Mouse (Mus musculus) midbrain, embryonic 15.5 days (tissue): ENCODE measurements around the gene Zfp951. TPM values are rescaled to one million over a fixed set of nuclear protein-coding genes. Genes with fewer than 3 reads are reported as not detected.
"Not testable (repeated sequence)": the region's sequence is repeated elsewhere in the genome, so short reads cannot be mapped to it uniquely, and the experiment has no call there.

Source experiments
- ATAC-seq: fragments of 200-750 bp; cut with Nextera tagmentation; replicated peaks from 2 replicates; pipeline ENCODE4 v1.8.0; 2017; ENCODE audit warnings: moderate TSS enrichment
- H3K27ac ChIP-seq: fragments of 300-500 bp; sonication (generic); 2 replicates; pipeline ENCODE4 v1.5.1; 2015; ENCODE audit warnings: mild to moderate bottlenecking, inconsistent platforms
- H3K27me3 ChIP-seq: fragments of 300-500 bp; sonication (generic); replicated peaks from 2 replicates; pipeline ENCODE4 v1.6.1; 2015; ENCODE audit warnings: inconsistent platforms
- H3K36me3 ChIP-seq: fragments of 300-500 bp; sonication (generic); replicated peaks from 2 replicates; pipeline ENCODE4 v1.6.1; 2015; ENCODE audit warnings: inconsistent platforms
- H3K4me1 ChIP-seq: fragments of 300-500 bp; sonication (generic); 2 replicates; pipeline ENCODE4 v1.6.1; 2015; ENCODE audit warnings: inconsistent platforms
- H3K4me2 ChIP-seq: fragments of 300-500 bp; sonication (generic); 2 replicates; pipeline ENCODE4 v1.6.1; 2015; ENCODE audit warnings: inconsistent platforms, mild to moderate bottlenecking, moderate library complexity
- H3K4me3 ChIP-seq: fragments of 300-500 bp; sonication (generic); 2 replicates; pipeline ENCODE4 v1.5.1; 2015; ENCODE audit warnings: mild to moderate bottlenecking, inconsistent platforms
- H3K9ac ChIP-seq: fragments of 300-500 bp; sonication (generic); 2 replicates; pipeline ENCODE4 v1.6.1; 2015; ENCODE audit warnings: mild to moderate bottlenecking, inconsistent platforms
- H3K9me3 ChIP-seq: fragments of 300-500 bp; sonication (generic); 2 replicates; pipeline ENCODE4 v1.6.1; 2016; ENCODE audit warnings: inconsistent platforms
- WGBS: fragments of 180-500 bp; shearing (Covaris S2); methylation state at CpG from one replicate; pipeline ENCODE4 v1.1.7; 2015; ENCODE audit warnings: mixed read lengths; 5-methylcytosine and 5-hydroxymethylcytosine counted together
- polyA plus RNA-seq: library from polyadenylated mRNA; unstranded; fragments of >200 nt; fragmentation: Nextera tagmentation; extraction: Ambion mirVana; gene quantifications from 2 replicates; pipeline ENCODE4 v1.2.1, GENCODE M21; 2015

The Zfp951 gene
- 3.3 and 3.7 TPM in 2 replicates for polyA plus RNA-seq

DNA sequence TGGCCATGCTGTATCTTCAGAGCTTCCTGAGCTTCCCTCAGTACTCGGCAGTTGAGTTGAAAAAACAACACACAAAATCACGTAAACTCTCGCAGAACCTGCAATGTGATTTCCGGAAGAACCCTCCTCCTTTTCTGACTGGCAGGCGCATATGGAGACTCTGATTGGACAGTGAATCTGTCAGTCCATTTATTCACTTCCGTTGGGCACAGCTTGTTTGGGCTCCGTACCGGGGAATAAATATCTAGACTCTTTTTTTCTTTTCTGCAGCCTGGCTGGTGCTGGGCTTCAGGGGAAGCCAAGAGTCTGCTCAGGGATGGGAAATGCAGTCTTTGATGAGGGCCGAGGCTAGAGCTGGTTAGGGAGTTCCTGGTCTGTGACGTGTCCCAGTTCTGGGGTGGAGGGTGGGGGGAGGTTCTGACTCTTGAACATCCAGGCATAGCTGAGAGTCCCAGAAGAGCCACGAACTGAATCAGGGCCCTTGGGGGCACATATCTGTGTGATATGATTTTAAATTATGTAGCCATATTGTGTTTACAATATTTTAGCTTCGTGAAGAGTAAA, at the start of gene Zfp951:
Gene Zfp951 (minus strand): TSS at position 109 of the 564 bp plus-strand sequence.
- 42% methylated on average over 11 of the region's 12 CpGs for WGBS
- Histone ChIP-seq H3K4me3 (peak within 1 kb of the TSS; percentile 29), H3K4me2 (peak within 1 kb of the TSS; percentile 8; the same call in 1 of the 2 replicates), H3K27ac (0 out of 2 replicates have a peak within 1 kb of the TSS, but pooled peaks have one; percentile 45)
- ATAC-seq: peak; percentile 97
- H3K27me3 ChIP-seq, H3K9ac ChIP-seq, H3K9me3 ChIP-seq, H3K4me1 ChIP-seq, H3K36me3 ChIP-seq: not testable (repeated sequence)

DNA sequence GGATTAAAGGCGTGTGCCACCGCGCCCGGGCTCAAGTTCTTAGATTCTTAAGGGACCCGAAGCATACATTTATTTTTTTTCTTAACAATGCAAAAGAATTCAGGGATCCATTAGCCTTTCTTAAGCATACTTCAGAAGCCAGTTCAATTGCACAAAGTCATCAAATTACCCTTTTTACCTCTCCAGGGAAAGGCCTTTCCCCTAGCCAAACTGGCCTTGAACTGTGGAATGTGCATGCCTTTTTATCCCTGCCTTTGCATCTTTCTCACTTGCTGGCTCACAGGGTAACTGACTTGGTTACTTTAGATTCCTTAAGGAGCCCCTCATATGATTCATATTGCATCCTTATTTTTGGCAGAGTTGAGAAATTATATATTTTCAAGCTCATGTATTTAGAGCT, 46.7 kb upstream of the Zfp951 start:
- not testable (repeated sequence) for H3K4me1 ChIP-seq, H3K27ac ChIP-seq, H3K4me2 ChIP-seq, H3K36me3 ChIP-seq, ATAC-seq, H3K9me3 ChIP-seq, H3K4me3 ChIP-seq, H3K9ac ChIP-seq, H3K27me3 ChIP-seq
- WGBS: 90% methylated on average over 5 of the region's 5 CpGs

- Histone ChIP-seq H3K9me3 (peaks cover 10% of the 10 kb centered on the region; the same call in 1 of the 2 replicates), H3K4me3 (peak overlapping the region; percentile 29)
Observed at GRCm38 (mm10) chr5:104859045-104859961, 567 bp downstream of the Zfp951 start.

GRCm38 (mm10) chr5:104854546-104854945, 5.3 kb downstream of the Zfp951 start:
- not testable (repeated sequence) for H3K9ac ChIP-seq

More at GRCm38 (mm10) chr5:104859045-104859961, 567 bp downstream of the Zfp951 start:
- Histone ChIP-seq H3K27ac (0 out of 2 replicates have a peak overlapping the region, but pooled peaks have one; percentile 45), H3K4me2 (peak overlapping the region; percentile 8; the same call in 1 of the 2 replicates)
- 50% methylated on average over 10 of the region's 15 CpGs for WGBS
- not testable (repeated sequence) for H3K36me3 ChIP-seq, H3K27me3 ChIP-seq, H3K4me1 ChIP-seq, H3K9ac ChIP-seq
- ATAC-seq: peak; percentile 93

GRCm38 (mm10) chr5:104833330-104833729, 26.5 kb downstream of the Zfp951 start:
- no peak for ATAC-seq
- no peaks in the 10 kb centered on the region for H3K27me3 ChIP-seq
- no peak overlapping the region for H3K4me2 ChIP-seq
- H3K27ac ChIP-seq: no peak overlapping the region
- H3K4me1 ChIP-seq: no peaks in the 10 kb centered on the region
- H3K36me3 ChIP-seq: no peaks in the 10 kb centered on the region
- H3K4me3 ChIP-seq: no peak overlapping the region
- H3K9me3 ChIP-seq: peaks cover 31% of the 10 kb centered on the region
- no peak overlapping the region for H3K9ac ChIP-seq

More at GRCm38 (mm10) chr5:104854546-104854945, 5.3 kb downstream of the Zfp951 start:
- not testable (repeated sequence) for ATAC-seq, H3K4me1 ChIP-seq, H3K4me3 ChIP-seq, H3K4me2 ChIP-seq, H3K36me3 ChIP-seq, H3K27me3 ChIP-seq, H3K27ac ChIP-seq
- WGBS: 88% methylated on average over 3 of the region's 3 CpGs
- peaks cover 14% of the 10 kb centered on the region for H3K9me3 ChIP-seq

GRCm38 (mm10) chr5:104829611-104830010, 30.3 kb downstream of the Zfp951 start:
- Histone ChIP-seq H3K9ac (no peak overlapping the region), H3K9me3 (peaks cover 37% of the 10 kb centered on the region), H3K4me2 (no peak overlapping the region), H3K4me1 (no peaks in the 10 kb centered on the region), H3K4me3 (no peak overlapping the region), H3K27me3 (no peaks in the 10 kb centered on the region), H3K27ac (no peak overlapping the region), H3K36me3 (no peaks in the 10 kb centered on the region)
- ATAC-seq: no peak
- WGBS: 64% methylated on average over 1 of the region's 1 CpGs

DNA sequence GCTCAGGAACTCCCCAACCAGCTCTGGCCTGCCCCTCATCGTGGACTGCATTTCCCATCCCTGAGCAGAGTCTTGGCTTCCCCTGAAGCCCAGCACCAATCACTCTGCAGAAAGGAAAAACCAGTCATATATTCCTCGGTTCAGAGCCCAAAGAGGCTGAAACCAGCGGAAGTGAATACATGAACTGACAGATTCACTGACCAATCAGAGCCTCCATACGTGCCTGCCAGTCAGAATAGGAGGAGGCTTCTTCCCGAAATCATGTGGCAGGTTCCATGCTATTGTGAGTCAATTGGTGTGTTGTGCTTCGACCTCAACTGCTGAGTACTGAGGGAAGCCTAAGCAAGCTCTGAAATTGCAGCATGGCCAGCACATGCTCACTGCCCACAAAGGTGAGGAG, 89.7 kb downstream of the Zfp951 start:
- not testable (repeated sequence) for H3K4me1 ChIP-seq, H3K27ac ChIP-seq, H3K27me3 ChIP-seq, H3K4me2 ChIP-seq, H3K4me3 ChIP-seq, ATAC-seq, H3K36me3 ChIP-seq, H3K9ac ChIP-seq
- WGBS: 76% methylated on average over 6 of the region's 6 CpGs
- peaks cover 16% of the 10 kb centered on the region; the same call in 1 of the 2 replicates for H3K9me3 ChIP-seq

Other genes starting within 250 kb of the Zfp951 start
- 0.52 and 0.60 TPM in 2 replicates for gene Abcg3, start 122.6 kb upstream of the Zfp951 start, polyA plus RNA-seq